Mouse (Mus musculus): ENCODE measurements at regions not wholly inside any gene's neighbourhood (a gene's known extent, or its start where the extent isn't known, plus 50 kb on each side); places are given as distances from the start of the nearest gene placed in this dataset.

- peaks cover 24% of the 10 kb centered on the region for H3K9me3 ChIP-seq (replicated peaks)
- ATAC-seq (ENCODE audit: extremely low read depth, insufficient number of reproducible peaks, low FRiP score, poor library complexity, severe bottlenecking) (no peak), DNase-seq (ENCODE audit: low spot score) (no peak)
- H3K36me3 ChIP-seq (replicated peaks): no peaks in the 10 kb centered on the region
- no peak overlapping the region for H3K4me3 ChIP-seq (ENCODE audit: low read depth, low read length)
- no peak for TF ChIP-seq GATA2 (IDR thresholded peaks at IDR 0.05; ENCODE audit: borderline replicate concordance, low read depth, low read length)
- no peak for TF ChIP-seq CTCF (IDR thresholded peaks at IDR 0.05; ENCODE audit: low read depth, low read length)
- no peak for TF ChIP-seq GATA1 (IDR thresholded peaks at IDR 0.05; ENCODE audit: borderline replicate concordance, low read length)
- no peak for TF ChIP-seq TAL1 (conservative IDR thresholded peaks at IDR 0.05; ENCODE audit: low read depth, low read length)
- no peak for TF ChIP-seq POLR2AphosphoS5 (IDR thresholded peaks at IDR 0.05; ENCODE audit: insufficient replicate concordance, low read depth, low read length)
- no peaks in the 10 kb centered on the region for H3K4me1 ChIP-seq (ENCODE audit: insufficient read depth, low read depth, low read length)
- no peaks in the 10 kb centered on the region for H3K27me3 ChIP-seq (ENCODE audit: insufficient read depth, low read length)
Observed at GRCm38 (mm10) chr14:105417967-105418366, 159.6 kb downstream of the Ndfip2 start.

DNA sequence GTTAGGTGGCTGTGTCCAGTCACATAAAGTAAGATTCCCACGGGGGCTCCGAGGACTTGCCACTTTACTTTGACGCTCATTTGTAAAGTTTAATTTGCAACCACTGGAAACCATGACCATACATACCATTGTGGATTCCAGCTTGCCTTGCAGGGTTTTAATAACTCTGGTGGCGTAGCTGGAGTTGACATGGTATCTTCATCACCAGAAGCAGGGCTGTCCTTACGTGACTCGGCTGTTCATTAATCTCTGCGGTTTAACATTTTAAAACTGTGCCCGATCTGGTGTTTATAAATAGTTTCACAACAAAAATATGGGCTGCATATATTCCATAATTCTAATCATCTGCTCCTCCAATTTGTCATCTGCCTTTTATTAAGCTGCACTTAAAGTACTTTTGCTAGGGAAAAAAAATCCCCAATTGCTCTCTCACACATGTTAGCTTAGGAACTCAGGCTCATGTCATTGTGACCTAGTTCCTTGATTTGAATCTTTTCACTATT is 159.1 kb downstream of the Ndfip2 start:
- TF ChIP-seq GATA2 (IDR thresholded peaks at IDR 0.05; ENCODE audit: borderline replicate concordance, low read depth, low read length): no peak
- TF ChIP-seq POLR2AphosphoS5 (IDR thresholded peaks at IDR 0.05; ENCODE audit: insufficient replicate concordance, low read depth, low read length): no peak
- TF ChIP-seq TAL1 (conservative IDR thresholded peaks at IDR 0.05; ENCODE audit: low read depth, low read length): no peak
- TF ChIP-seq GATA1 (IDR thresholded peaks at IDR 0.05; ENCODE audit: borderline replicate concordance, low read length): no peak
- TF ChIP-seq CTCF (IDR thresholded peaks at IDR 0.05; ENCODE audit: low read depth, low read length): no peak
- Histone ChIP-seq H3K4me3 (ENCODE audit: low read depth, low read length) (no peak overlapping the region), H3K27me3 (ENCODE audit: insufficient read depth, low read length) (no peaks in the 10 kb centered on the region), H3K36me3 (replicated peaks) (no peaks in the 10 kb centered on the region), H3K9me3 (replicated peaks) (peaks cover 24% of the 10 kb centered on the region), H3K4me1 (ENCODE audit: insufficient read depth, low read depth, low read length) (no peaks in the 10 kb centered on the region)
- ATAC-seq (ENCODE audit: extremely low read depth, insufficient number of reproducible peaks, low FRiP score, poor library complexity, severe bottlenecking) (no peak), DNase-seq (ENCODE audit: low spot score) (no peak)

- peaks cover 26% of the 10 kb centered on the region for H3K9me3 ChIP-seq (replicated peaks)
- H3K27me3 ChIP-seq (ENCODE audit: insufficient read depth, low read length): no peaks in the 10 kb centered on the region
- H3K4me1 ChIP-seq (ENCODE audit: insufficient read depth, low read depth, low read length): no peaks in the 10 kb centered on the region
- TF ChIP-seq GATA2 (IDR thresholded peaks at IDR 0.05; ENCODE audit: borderline replicate concordance, low read depth, low read length) (no peak), TAL1 (conservative IDR thresholded peaks at IDR 0.05; ENCODE audit: low read depth, low read length) (no peak)
- DNase-seq (ENCODE audit: low spot score) (no peak), ATAC-seq (ENCODE audit: extremely low read depth, insufficient number of reproducible peaks, low FRiP score, poor library complexity, severe bottlenecking) (no peak)
- H3K36me3 ChIP-seq (replicated peaks): no peaks in the 10 kb centered on the region
- no peak overlapping the region for H3K4me3 ChIP-seq (ENCODE audit: low read depth, low read length)
Observed at GRCm38 (mm10) chr14:105416964-105417363, 158.6 kb downstream of the Ndfip2 start.

GRCm38 (mm10) chr14:105404662-105405061 is 146.3 kb downstream of the Ndfip2 start:
- ATAC-seq (ENCODE audit: extremely low read depth, insufficient number of reproducible peaks, low FRiP score, poor library complexity, severe bottlenecking) (no peak), DNase-seq (ENCODE audit: low spot score) (no peak)

DNA sequence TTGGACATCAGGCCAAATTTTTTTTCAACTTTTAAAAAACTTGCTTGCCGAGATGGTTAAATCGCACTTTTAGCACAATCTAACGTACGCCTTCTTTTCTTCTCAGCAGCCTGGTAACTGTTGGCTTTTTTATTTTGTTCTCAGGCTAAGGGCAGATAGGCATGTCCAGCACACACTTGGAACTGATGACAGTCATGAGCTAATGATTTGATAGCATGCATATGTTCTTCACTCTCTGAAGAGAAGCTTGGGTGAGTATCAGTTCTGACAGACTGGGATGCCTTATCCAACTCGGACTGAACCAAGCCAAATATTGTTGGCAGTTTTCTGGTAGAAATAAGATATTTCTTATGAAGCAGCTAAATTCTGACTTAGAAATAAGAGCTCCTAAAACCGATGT is 145.9 kb downstream of the Ndfip2 start:
- H3K36me3 ChIP-seq (replicated peaks): no peaks in the 10 kb centered on the region
- no peak for TF ChIP-seq GATA1 (IDR thresholded peaks at IDR 0.05; ENCODE audit: borderline replicate concordance, low read length)
- no peak for TF ChIP-seq GATA2 (IDR thresholded peaks at IDR 0.05; ENCODE audit: borderline replicate concordance, low read depth, low read length)
- no peak for TF ChIP-seq CTCF (IDR thresholded peaks at IDR 0.05; ENCODE audit: low read depth, low read length)
- no peak for TF ChIP-seq TAL1 (conservative IDR thresholded peaks at IDR 0.05; ENCODE audit: low read depth, low read length)
- no peak for TF ChIP-seq POLR2AphosphoS5 (IDR thresholded peaks at IDR 0.05; ENCODE audit: insufficient replicate concordance, low read depth, low read length)
- DNase-seq (ENCODE audit: low spot score): no peak
- H3K27me3 ChIP-seq (ENCODE audit: insufficient read depth, low read length): no peaks in the 10 kb centered on the region
- no peaks in the 10 kb centered on the region for H3K4me1 ChIP-seq (ENCODE audit: insufficient read depth, low read depth, low read length)
- no peak overlapping the region for H3K4me3 ChIP-seq (ENCODE audit: low read depth, low read length)
- peaks cover 35% of the 10 kb centered on the region for H3K9me3 ChIP-seq (replicated peaks)
- ATAC-seq (ENCODE audit: extremely low read depth, insufficient number of reproducible peaks, low FRiP score, poor library complexity, severe bottlenecking): no peak

More at GRCm38 (mm10) chr14:105404662-105405061, 146.3 kb downstream of the Ndfip2 start:
- Histone ChIP-seq H3K4me1 (ENCODE audit: insufficient read depth, low read depth, low read length) (no peaks in the 10 kb centered on the region), H3K9me3 (replicated peaks) (peaks cover 34% of the 10 kb centered on the region), H3K27me3 (ENCODE audit: insufficient read depth, low read length) (no peaks in the 10 kb centered on the region), H3K36me3 (replicated peaks) (no peaks in the 10 kb centered on the region), H3K4me3 (ENCODE audit: low read depth, low read length) (no peak overlapping the region)
- TF ChIP-seq CTCF (IDR thresholded peaks at IDR 0.05; ENCODE audit: low read depth, low read length) (no peak), POLR2AphosphoS5 (IDR thresholded peaks at IDR 0.05; ENCODE audit: insufficient replicate concordance, low read depth, low read length) (no peak)

DNA sequence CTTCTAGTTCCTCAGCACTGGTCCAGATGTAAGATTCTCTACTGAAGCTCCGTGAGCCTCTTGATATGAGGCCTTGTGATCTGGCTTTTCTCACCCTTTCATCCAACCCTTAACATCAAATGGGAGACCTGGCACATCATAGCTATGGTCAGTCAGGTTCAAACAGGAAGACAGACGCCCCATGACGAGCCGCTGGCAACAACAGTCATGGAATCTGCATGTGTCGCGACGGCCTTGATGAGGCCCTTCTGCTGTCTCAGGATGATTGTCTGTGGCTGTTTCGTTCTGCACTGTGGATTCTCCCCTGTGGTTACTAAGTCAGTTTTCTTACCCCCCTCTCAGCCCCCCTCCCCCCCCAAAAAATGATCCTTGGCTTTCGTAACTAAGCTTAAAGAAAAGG is 144.9 kb downstream of the Ndfip2 start:
- DNase-seq (ENCODE audit: low spot score): no peak
- no peaks in the 10 kb centered on the region for H3K27me3 ChIP-seq (ENCODE audit: insufficient read depth, low read length)
- H3K4me1 ChIP-seq (ENCODE audit: insufficient read depth, low read depth, low read length): no peaks in the 10 kb centered on the region
- H3K36me3 ChIP-seq (replicated peaks): no peaks in the 10 kb centered on the region
- peaks cover 38% of the 10 kb centered on the region for H3K9me3 ChIP-seq (replicated peaks)
- ATAC-seq (ENCODE audit: extremely low read depth, insufficient number of reproducible peaks, low FRiP score, poor library complexity, severe bottlenecking): no peak
- H3K4me3 ChIP-seq (ENCODE audit: low read depth, low read length): no peak overlapping the region
- no peak for TF ChIP-seq GATA1 (IDR thresholded peaks at IDR 0.05; ENCODE audit: borderline replicate concordance, low read length)
- no peak for TF ChIP-seq POLR2AphosphoS5 (IDR thresholded peaks at IDR 0.05; ENCODE audit: insufficient replicate concordance, low read depth, low read length)
- TF ChIP-seq TAL1 (conservative IDR thresholded peaks at IDR 0.05; ENCODE audit: low read depth, low read length): no peak
- TF ChIP-seq GATA2 (IDR thresholded peaks at IDR 0.05; ENCODE audit: borderline replicate concordance, low read depth, low read length): no peak
- TF ChIP-seq CTCF (IDR thresholded peaks at IDR 0.05; ENCODE audit: low read depth, low read length): no peak

DNA sequence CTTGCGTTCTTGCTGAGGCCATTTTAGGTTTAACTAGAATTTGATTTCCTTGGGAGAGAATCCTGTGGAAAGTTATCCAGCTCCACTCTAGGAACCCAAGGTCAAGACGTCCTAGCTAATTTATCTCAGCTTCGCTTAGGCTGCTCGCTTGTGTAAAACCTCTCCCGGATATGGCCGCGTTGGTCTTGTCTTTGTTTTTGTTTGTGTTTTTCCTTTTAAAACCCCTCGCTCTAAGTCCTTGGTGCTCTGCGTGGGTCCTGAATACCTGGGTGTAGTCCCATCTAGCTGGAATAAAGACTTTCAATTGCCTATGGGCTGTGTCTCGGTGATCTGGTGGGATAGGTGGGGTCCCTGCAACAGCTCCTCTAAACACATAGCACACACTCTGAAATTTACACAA is 144.2 kb downstream of the Ndfip2 start:
- ATAC-seq (ENCODE audit: extremely low read depth, insufficient number of reproducible peaks, low FRiP score, poor library complexity, severe bottlenecking) (no peak), DNase-seq (ENCODE audit: low spot score) (no peak)
- H3K36me3 ChIP-seq (replicated peaks): no peaks in the 10 kb centered on the region
- H3K4me1 ChIP-seq (ENCODE audit: insufficient read depth, low read depth, low read length): no peaks in the 10 kb centered on the region
- no peak overlapping the region for H3K4me3 ChIP-seq (ENCODE audit: low read depth, low read length)
- peaks cover 40% of the 10 kb centered on the region for H3K9me3 ChIP-seq (replicated peaks)
- H3K27me3 ChIP-seq (ENCODE audit: insufficient read depth, low read length): no peaks in the 10 kb centered on the region
- TF ChIP-seq POLR2AphosphoS5 (IDR thresholded peaks at IDR 0.05; ENCODE audit: insufficient replicate concordance, low read depth, low read length): no peak
- TF ChIP-seq GATA2 (IDR thresholded peaks at IDR 0.05; ENCODE audit: borderline replicate concordance, low read depth, low read length): no peak
- no peak for TF ChIP-seq CTCF (IDR thresholded peaks at IDR 0.05; ENCODE audit: low read depth, low read length)
- no peak for TF ChIP-seq TAL1 (conservative IDR thresholded peaks at IDR 0.05; ENCODE audit: low read depth, low read length)
- no peak for TF ChIP-seq GATA1 (IDR thresholded peaks at IDR 0.05; ENCODE audit: borderline replicate concordance, low read length)
